Mouse (Mus musculus) spleen, postnatal 10 days (tissue): ENCODE results near the gene Fn3k.
A peak's percentile ranks its signal among the peaks of the same experiment; 100 is the strongest.

Source experiments
- DNase-seq, 2 experiments: peaks; one replicate each; pipeline ENCODE4 v3.0.0; 2021 to 2022; ENCODE audit warnings: low spot score in 2 of 2

Gene Fn3k

DNA sequence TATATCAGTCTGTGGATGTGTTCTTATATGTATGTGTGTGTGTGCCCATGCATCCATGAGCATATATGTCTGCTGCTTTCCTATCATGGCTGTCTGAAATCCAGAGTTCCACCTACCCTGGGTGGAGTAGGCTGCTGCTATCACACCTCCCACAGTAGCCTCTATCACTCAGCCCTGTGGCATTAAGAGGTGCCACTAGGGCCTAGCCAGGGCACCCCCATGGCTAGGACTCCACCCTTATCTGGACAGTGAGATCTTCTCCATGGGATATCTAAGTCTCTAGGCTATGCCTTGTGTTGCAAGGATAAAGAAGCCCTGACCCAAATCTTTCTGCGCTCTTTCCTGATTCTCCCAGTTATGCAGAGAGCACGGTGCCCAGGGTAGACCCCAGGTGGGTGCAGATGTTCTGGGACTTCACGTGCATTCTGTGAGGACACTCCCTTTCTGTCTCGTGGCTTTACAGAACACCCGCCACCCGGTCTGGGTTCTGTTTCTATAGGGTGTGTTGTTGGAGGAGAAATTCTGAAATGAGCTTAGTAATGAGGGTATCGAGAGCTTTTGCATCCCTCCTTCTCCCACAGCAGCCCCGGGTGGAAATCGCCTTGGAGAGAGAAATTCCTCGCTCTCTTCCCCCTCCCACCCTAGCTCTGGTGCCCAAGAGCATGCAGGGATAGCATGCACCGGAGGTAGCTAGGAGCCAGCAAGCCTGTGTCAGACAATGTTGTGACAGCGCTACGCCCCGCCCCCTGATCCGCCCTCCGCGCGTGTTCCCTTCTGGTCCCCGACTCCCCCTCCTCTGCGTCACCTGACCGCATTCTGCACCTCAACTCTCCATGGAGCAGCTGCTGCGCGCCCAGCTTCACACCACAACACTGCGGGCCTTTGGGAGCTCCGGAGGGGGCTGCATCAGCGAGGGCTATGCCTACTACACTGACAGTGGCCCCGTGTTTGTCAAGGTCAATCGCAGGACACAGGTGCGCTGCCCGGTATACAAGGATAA lies at the start of gene Fn3k:
Gene Fn3k, plus strand, starts transcription at position 758 of the 1,000 bp plus-strand sequence.
- DNase-seq = peak; percentile 87 to 94

DNA sequence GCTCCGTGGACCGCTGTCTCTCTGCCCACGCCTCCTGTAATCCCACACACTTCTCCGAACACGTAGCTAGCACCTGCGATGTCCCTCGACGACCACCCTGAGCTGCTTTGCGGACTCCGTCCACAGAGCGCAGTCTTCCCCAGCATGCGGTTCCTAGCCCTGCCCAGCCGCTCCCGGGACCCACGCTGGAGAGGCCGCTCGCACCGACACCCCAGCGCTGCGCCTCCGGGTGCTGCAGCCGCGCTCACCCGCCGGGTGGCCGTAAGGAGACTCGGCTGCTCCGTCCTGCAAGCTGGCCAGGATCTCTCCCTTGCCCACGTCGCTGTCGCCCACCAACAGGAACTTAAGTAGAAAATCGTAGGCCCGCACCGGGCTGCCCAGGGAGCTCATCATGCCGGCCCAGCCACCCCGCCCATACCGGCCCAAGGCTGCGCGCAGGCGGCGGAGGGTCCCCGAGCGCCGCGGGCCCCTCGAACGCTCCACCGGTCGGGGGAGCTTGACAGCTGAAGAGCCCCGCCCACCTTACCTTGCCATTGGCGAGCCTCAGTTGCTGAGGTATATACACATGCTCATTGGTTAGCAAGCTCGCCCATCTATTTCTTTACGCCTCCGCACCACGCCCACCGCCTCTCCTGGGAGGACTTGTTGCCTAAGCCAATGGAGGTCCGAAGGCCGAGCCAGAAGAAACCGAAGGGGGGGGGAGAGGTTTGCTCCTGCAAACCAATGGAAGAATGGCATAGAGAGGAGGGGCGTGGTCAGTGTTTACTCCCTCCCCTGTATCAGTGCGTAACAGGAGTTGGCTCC lies 46.8 kb upstream of the Fn3k start, which contains the start of gene Rab40b:
Gene Rab40b, minus strand, starts transcription at position 502 of the 804 bp plus-strand sequence.
- peak; percentile 46 to 82 for DNase-seq

DNA sequence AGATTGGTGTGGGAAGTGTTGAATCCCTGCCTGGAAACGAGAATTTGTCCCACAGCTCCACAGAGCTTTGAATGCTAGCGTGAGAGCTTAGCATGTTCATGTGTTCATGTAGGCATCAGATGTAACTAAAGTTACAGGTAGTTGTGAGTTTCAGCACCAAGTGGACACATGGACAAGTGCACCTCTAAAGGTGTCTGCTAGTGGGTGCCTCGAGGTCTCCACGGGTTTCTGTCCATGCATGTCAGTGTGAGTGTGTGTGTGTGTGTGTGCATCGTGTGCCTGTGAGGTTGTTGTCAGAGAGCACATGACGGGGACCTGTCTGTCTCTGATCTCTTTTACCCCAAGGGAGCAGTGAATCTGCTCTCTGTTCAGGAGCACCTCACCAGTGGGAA lies 46.2 kb upstream of the Fn3k start:
- no peak for DNase-seq

DNA sequence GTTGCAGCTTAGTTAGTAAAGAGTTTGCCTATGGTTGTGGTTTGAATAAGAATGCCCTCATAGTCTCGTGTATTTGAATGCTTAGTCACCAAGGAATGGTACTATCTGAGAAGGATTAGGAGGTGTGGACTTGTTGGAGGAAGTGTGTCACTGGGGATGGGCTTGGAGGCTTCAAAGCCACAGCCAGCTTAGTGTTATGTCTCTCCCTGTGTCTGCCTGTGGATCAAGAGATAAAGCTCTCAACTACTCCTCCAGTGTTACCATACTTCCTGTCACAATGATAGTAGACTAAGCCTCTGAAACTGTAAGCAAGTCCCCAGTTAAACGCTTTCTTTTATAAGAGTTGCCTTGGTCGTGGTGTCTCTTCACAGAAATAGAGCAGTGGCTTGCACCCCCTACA lies 43.9 kb upstream of the Fn3k start:
- no peak for DNase-seq

DNA sequence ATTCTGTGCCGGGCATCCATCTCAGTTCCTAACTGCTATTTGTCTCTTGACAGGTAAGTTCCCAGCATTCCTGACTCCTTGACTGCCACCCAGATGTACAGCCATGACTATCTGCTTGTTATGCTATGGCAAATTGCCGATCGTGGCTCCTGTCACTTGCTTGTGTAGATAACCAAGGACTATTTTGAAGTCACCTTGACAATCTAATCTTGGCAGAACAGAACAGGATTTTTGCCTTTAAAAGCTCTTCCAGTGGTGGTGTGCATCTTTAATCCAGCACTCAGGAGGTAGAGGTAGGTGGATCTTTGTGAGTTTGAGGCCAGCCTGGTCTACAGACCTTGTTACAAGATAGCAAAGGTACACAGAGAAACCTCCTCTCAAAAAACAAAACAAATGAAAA lies 42.3 kb upstream of the Fn3k start:
- no peak for DNase-seq

DNA sequence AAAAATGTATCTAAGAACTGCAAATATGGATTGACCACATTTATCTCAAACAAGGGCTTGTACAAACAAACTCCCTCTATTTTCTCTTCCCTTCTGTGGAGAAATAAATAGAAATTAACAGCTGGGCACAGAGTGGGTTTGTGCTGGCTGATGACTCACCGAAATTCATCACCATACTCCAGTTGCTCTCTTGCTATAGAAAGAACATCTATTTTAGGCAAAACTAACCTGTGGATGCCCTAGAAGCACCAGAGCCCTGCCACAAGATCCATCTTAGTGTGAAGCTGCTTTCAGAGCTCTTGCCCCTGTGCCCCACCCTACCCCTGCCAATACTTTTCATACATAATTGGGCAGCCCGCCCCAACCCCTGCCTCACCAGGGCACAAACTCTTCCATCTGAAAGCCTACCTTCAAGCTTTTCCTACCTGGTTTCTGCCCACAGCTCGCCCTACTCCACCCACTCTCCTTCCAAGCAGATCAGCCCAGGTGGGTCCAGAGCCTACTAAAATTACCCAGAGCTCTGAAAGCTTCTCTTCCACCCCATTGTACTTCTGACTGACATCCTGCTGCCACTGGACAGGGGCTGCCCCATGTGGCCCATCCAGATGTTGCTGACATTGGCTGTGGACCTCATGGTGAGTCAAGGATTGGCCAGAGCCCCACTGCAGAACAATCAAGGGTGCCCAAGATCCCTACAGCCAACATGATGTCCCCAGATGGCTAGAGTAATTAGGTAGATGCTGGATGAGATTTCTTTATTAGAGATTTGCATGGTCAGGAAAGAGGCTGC lies 27.2 kb upstream of the Fn3k start:
- no peak for DNase-seq

DNA sequence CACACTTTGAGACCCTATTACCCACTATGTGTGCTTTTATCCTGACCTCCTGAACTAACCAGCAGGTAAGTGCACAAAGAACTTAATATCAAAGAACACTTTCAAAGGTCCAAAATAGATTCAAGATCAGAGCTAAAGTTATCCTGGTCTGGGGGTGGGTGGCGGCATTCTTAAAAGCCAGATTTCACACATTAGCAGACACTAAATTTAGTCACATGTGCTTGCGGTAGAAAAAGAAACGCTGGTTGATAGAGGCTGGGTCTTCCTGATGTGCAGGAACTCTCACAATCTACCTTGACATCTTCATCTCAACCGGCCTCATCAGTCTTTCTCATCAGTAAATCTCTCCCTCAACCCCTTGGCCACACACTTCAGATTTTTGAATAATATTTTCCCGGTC lies 20.0 kb upstream of the Fn3k start:
- DNase-seq = no peak

DNA sequence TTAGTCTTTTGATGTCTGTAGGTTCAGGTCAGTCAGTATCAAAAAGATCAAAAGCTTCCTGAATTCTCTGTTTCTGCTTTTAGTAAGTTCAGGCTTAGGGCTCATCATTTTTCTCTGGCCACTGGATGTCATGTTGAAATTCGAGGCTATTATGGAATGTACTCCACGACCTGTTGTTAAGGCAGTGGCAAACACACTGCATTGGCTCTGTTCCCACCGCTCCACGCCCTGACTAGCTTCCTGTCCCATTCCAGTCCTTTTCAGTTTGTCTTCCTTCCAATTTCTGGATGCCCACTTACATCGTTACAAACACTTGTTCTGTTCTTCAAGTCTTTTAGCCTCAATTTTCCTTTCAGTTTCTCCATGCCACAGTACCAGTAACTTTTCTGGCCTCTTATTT lies 19.4 kb upstream of the Fn3k start:
- DNase-seq = no peak

DNA sequence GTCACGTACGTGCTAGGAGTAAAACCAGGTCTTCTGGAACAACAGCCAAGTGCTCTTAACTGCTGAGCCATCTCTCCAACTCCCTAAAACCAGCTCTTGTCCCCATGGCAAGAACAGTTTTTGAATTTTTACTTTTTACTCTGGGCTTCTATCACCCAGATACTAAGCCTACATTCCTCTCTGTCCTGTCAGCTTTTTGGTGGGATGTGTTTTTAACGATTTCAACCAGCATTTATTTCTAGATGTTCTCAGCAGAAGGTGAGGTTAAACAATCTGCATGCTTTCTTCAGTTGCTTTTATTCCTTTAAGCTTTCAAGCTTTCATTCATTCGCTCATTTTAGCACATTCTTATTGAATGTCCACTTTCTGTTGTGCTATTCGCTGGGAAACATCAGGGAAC lies 16.7 kb upstream of the Fn3k start:
- DNase-seq = no peak

DNA sequence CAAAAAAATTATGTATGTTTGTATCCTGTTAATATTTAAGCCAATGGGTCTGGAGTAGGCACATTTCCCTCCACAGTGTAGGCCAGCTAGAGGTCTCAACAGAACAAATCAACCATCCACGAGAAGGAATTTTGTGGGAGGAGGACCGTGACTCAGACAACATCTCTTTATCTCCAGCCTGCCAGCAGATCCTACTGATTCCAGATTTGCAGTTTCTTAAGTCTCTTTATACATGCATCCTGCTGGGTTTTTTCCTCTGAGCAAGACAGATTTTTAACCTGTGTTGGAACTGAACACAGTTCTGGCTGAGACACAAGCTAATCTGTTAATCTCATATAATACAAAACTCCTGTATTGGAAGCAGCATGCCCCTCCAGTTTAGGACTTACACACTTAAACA lies 15.8 kb upstream of the Fn3k start:
- no peak for DNase-seq

DNA sequence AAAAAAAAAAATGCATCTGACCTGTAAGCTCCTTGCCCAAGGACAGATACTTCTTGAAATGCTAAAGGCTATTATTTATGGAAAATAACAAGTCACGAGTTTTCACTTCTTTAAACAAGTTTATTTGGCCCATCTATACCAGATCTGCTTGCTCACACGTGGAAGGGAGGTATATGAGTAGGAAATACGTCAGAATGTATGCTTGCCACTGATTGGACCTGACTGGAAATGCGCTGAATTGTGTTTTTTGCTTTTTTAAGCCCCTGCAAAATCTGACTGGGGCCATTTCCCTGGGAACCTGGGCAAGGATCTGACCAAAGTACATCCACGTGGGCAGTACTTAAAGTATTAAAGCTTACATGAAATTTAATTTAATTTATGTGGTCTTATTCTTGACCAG lies 14.3 kb upstream of the Fn3k start:
- DNase-seq = no peak

DNA sequence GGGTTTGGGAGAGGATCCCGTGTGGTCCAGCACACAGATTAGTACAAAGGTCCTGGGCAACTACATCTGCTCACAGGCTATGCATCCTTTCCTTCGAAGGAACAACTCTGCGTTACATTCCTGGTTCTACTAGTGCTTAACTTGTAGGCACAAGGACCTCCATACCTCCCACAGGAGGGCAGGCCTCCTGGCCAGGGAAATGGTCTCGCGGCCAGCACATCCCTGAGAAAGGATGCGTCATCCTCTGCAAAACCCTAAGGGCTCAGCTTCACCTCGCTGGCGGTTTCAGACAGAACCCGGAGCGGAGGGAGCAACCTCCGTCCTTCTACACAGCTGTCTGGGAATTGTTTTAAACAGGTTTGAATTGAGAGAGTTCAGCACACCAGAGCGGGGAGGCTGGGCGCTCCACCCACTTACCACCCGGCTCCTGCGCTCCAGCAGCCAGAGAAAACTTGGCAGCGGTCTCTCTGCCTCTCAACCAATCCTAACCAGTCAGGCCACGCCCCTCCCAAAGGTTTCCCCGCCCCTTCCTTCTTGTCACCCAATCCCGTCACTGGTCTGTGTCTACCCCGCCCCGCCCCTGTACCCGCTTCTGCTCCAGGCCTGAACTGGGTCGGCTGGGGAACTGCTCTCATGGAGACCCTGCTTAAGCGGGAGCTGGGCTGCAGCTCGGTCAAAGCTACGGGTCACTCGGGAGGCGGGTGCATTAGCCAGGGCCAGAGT lies 13.7 kb upstream of the Fn3k start, which contains the start of gene Fn3krp:
Gene Fn3krp, plus strand, starts transcription at position 572 of the 723 bp plus-strand sequence.
- DNase-seq = peak; percentile 99 to 100

DNA sequence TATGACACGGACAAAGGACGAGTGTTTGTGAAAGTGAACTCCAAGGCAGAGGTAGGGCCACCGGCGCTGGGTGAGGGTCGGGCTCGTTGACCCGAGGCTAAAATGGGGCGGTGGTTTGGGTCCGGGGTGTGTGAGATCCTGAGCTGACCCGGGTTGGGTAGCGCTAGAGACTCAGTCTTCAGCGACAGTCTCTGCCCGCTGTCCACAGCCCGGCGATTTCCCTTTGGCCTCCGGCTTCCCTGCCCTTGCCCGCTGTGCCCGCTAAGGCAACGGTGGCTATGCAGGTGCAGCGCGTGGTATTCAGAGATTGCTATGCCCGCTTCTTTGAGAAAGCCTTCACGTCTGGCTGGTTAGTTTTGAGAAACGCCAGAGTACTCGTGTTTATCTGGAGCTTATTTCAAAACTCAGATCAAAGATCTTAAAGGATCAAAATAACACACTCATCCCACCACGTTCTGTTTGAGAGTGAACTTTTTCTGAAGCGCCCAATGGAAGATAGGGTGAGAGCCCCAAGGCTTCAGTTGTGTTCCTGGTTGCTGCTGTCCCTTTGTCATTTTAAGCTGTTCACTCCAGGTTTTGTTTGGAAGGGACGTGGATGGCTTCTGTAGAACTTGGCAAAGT lies 13.1 kb upstream of the Fn3k start:
- DNase-seq = no peak

DNA sequence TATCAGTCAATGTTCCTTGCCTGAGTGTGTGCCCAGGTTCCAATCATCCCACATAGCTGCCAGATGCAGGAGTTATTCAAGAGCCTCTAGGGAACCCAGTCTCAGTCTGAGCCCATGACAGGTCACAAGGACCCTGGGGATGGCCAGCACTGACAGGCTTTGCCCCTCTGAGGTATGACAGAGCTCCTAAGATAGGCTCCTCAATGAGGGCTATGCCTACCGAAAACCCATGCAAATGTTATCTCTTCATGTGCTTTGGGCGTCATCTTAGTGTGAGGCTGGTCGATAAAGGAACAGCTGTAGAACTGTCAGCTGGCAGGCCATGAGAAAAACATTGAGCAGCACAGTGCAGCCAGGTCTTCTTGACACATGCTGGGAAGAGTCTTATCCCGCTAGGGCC lies 1.3 kb upstream of the Fn3k start:
- DNase-seq = peak; percentile 73 to 76

DNA sequence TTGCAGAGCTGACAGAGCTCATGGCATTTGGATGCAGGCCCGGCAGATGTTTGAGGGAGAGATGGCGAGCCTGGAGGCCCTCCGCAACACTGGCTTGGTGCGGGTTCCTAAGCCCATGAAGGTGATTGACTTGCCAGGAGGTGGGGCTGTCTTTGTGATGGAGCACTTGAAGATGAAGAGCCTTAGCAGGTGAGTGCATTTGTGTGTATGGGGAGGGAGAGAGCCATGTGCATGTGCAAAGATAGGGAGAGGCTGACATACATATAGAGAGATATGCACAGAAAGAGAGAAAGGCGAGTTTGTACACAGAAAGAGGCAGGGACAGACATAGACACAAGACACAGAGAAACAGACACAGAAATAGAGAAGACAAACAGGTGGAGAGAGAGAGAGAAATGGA lies 2.5 kb downstream of the Fn3k start:
- peak in 1 of 2 experiments; percentile 41 for DNase-seq

DNA sequence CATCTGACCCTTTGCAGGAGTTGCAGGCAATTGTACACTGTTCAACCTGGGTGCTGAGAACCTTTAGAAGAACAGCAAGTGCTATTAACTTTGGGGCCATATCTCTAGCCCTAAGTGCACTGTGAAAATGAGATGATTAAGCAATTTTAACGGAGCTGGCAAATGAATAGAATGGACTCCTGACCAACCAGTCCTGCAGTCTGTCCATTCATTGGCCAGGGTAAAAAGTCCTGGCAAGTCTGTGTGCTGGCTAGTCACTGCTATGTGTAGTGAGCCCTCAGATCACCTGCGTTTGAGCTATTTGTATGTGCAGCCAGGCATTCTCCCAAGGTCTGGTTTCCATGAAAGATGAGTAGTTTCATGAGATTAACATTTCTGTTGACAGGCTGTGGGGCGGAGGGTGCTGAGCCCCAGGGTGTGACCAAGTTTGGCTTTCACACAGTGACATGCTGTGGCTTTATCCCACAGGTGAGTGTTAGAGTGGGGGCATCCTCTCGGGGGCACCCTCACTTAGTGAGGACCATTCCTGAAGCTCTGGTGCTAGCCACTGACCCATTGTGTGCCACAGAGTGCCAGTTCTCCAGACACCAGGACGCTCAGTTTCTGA lies 5.1 kb downstream of the Fn3k start:
- no peak for DNase-seq

DNA sequence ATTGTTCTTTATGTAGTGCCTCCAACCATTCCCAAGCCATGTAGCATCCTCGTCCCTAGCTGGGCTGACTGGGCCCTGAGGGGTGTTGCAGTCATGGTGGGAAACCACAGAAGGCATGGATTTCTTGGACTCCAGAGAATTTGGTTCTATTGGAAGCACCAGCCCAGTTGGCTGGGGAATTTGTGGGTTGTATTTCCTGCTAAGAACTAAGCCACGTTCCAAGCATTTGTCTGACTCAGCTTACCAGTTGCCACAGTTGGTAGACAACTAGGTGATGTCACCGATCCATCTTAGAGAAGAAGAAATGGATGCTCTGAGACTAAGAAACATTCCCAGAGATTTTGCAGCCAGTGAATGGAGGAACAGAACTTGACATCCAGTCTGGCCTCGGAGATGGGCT lies 6.9 kb downstream of the Fn3k start:
- DNase-seq = no peak

DNA sequence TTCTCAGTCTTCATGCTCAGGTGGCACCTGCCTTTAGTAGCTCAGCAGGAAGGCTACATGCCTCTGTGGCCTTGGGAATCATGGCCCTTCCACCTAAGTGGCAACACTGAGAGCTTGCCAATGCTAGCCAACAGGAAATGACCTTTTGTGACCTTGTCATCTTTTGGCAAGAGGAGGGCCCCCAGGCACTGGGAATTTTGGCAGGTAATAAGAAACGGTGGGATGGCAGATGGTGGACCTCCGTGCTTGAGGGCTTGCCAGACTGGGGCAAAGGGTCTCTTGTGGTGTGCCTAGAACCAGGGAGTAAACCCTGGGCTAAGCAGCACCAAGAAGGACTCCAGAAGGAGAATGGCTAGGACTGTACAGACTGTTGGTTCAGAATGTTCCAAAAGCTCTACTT lies 7.4 kb downstream of the Fn3k start:
- no peak for DNase-seq

DNA sequence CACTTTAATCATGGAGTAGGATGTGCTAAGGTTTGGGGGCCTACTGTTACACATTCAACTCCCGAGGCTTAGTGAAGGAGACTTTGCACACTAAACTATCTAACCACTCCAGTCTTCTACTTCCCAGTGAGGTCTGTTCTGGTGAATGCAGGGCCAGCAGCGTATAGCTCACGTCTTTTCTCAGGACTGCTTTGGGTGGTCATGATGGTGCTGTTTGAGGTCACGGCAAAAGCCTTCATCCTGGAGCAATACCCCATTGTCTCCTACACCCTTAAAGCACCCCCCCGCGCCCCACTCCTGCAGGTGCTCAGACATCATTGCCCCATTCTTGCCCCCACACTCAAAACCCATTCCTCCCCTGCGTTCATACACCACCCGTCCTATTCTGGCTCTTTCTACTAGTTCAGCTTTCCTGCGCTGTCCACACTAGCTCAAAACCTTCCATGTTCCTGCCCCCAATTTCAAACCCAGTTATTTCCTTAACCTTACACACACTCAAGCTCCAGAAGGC lies 16.6 kb downstream of the Fn3k start:
- DNase-seq = peak in 1 of 2 experiments; percentile 41
